Mouse (Mus musculus): Measurements from ENCODE around the gene Cfap65. TPM values are rescaled to one million over a fixed set of nuclear protein-coding genes. Genes with fewer than 3 reads are reported as not detected.

Gene Cfap65
- not detected for total RNA-seq (2022)

GRCm38 (mm10) chr1:74935402-74935801 lies at the start of gene Cfap65:
Cfap65 (minus strand) TSS chr1:74935599.
- no peak for DNase-seq (ENCODE audit: low spot score)

DNA sequence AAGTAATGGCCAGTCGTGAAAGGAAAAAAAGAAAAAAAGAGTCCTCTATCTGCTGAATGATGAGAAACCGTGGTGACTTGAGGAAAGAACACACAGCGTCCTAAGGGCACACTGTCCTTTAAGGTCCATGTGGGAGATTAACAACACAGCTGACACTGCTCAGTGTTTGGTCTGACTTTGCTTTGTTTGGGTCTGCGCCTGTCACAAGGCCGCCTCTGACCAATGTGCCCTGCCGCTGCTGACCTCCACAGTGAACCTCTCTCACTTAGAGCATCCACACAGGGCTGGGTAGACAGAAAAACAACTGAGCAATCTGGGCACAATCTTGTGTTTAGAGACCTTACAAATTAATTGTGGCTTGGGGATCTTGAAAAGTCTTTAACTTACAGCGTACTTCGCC lies 41.6 kb upstream of the Cfap65 start:
- DNase-seq (ENCODE audit: low spot score): no peak

DNA sequence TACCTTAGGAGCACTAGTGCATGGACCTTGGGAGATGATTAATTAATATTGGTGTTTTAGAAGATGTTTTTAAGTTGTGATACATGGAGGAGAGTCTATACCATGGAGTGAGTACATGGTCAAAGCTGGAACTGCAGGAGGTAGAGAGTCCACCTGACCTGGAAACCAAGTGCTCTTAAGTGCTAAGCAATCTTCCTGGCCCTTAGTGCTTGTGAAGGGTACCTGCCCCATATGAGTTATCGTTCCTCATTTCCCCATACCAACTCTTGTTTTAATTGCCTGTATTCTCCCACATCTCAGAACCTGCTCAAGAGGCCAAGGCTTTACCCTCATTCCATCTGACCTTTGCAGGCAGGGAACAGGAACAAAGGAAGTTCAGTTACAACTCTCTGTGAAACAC lies 40.5 kb upstream of the Cfap65 start:
- no peak for DNase-seq (ENCODE audit: low spot score)

DNA sequence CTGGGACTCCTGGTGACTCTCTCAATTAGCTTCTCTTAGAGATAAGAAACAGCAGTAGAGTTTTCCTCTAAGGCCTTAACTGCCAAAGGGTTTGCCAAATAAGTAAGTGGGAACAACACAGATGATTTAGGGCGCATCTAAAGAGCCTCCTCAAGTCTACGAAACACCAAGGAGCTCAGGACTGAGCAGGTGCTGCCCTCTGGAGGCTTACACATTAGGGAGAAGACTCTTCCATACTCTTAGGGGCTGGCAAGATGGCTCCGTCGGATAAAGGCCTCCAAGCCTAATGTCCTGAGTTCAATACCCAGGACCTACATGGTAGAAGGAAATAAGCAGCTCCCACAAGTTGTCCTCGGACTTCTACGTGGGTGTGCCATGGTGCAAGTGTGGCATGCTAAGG lies 38.2 kb upstream of the Cfap65 start:
- DNase-seq (ENCODE audit: low spot score): no peak

- no peak for DNase-seq (ENCODE audit: low spot score)
These were observed 36.1 kb upstream of the Cfap65 start for GRCm38 (mm10) chr1:74971353-74972050.

GRCm38 (mm10) chr1:74967962-74968580 lies 32.7 kb upstream of the Cfap65 start:
- DNase-seq (ENCODE audit: low spot score): no peak

DNA sequence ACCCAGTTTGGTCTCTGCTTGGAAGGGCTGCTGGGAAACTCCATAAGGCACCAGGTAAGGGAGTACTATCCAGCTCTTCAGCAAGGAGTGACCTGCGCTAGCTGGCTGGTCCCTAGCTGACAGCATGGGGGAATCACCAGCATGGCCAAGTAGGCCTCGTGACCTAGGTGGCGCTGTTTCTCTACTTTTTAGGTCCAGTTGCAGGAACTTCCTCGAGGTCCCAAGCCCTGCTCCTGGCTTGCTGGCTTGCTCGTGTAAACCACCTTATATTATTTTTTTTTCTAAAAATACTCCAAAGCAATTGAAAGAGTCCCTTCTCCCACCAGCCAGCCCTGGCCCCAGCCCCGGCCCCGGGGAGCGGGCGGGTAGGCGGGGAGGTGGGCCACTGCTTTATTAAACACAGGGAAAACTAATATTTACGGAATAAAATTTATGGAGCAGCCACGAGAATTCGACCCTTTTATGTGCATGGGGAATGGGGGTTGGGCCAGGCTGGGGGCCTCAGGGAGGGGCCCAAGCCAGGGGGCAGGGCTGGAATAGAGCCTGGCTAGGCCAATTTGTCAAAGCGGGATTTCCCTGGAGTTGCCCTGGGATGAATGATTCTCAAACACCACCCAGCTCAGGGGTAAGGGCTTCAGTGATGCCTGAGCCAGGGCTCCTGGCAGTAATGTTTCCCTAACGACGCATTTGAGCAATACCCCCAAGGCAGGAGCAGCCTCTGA lies 29.3 kb upstream of the Cfap65 start:
- peak; percentile 73 for DNase-seq (ENCODE audit: low spot score)

DNA sequence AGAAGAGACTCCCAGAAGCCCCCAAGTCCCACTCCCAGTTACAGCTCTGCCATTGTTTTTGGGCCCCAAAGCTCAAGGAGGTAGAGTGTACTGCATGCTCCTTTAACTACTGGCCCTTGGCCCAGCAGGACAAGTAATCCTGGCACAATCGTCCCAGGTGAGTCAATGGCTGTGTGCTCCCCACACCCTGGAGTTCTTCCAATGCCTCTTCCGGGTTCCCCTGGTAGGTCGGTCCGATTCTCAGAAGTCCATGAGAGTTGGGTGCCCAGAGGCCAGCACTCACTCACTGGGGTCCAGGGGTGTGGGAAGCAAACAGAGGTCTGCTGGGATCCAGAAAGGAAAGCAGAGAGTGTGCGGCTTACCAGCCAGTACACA lies 27.4 kb upstream of the Cfap65 start:
- DNase-seq (ENCODE audit: low spot score): no peak

GRCm38 (mm10) chr1:74962126-74962852 lies 26.9 kb upstream of the Cfap65 start:
- no peak for DNase-seq (ENCODE audit: low spot score)

- no peak for DNase-seq (ENCODE audit: low spot score)
These were observed 26.3 kb upstream of the Cfap65 start for GRCm38 (mm10) chr1:74961722-74962121.

DNA sequence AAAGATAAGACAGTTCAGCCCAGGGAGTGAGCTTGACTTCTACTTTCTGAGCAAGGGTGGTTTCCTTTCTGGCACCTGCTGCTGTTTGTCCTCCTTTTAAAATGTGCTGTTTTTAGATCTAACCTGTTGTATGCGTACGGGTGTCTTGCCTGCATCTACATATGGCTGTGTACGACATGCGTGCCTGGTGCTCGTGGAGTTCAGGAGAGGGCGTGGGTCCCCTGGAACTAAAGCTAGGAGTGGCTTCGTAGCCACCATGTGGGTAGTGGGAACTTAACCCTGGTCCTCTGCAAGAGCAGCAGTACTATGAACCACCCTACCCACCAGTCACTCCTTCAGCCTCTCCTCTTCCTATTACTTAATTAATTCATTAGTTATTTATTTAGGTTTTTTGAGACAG lies 24.7 kb upstream of the Cfap65 start:
- DNase-seq (ENCODE audit: low spot score): no peak

GRCm38 (mm10) chr1:74951556-74952210 lies 16.3 kb upstream of the Cfap65 start, which contains the start of gene Ihh:
Ihh (minus strand) TSS chr1:74951672.
- DNase-seq (ENCODE audit: low spot score): no peak

DNA sequence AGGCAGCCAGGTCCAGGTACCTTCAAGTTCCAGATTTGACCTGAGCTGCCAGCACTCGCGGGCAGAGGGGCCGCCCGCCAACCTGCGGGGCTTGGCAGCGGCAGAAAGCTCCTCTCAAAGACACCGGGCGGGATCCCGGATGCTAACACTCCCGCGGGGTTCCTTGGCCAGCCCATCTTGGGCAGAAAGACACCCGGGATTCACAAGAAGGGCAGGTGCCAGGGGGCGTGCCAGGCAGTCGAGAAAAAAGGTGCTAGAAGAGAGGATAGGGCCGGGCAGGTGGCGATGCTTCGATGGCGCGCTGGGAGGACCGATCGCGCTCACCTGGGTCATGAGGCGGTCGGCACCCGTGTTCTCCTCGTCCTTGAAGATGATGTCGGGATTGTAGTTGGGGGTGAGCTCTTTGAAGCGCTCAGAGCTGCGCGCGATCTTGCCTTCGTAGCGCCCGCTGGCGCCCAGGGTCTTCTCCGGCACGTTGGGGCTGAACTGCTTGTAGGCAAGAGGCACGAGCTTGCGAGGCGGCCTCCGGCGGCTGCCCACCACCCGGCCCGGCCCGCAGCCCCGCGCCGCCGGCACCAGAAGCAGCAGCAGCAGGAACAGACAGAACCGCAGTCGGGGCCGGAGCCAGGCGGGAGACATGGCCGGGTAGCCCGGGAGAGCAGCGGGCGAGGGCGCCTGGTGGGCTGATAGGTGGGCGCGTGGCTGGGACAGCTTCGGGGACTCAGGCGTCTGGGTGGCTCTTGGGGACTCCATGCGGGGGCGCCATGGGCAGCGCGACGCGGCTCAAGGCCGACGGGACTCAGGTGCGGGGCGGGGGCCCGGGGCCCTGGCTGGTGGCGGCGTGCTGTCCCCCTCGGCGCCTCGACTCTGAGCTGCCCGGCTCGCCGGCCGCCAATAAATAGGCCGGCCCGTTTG lies 15.4 kb upstream of the Cfap65 start:
- no peak for DNase-seq (ENCODE audit: low spot score)

DNA sequence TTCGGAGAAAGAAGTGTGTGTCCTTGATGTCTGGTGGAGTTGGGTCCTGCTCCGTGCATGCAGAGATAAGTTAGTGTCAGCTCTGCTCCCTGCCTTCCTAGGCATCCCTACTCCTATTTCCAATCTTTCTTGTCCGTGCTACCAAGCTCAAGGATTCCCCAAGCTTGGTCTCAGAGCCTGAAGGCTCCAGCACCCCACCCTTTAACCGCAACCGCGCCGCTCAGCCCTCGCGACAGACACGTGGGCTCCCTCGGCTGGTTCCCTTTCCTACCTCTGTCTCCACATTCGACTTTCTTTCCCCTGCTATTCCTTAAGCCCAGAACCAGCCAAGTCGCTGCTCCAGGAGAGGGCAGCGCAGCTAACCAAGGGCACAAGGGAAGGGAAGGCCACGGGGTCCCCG lies 14.7 kb upstream of the Cfap65 start:
- no peak for DNase-seq (ENCODE audit: low spot score)

DNA sequence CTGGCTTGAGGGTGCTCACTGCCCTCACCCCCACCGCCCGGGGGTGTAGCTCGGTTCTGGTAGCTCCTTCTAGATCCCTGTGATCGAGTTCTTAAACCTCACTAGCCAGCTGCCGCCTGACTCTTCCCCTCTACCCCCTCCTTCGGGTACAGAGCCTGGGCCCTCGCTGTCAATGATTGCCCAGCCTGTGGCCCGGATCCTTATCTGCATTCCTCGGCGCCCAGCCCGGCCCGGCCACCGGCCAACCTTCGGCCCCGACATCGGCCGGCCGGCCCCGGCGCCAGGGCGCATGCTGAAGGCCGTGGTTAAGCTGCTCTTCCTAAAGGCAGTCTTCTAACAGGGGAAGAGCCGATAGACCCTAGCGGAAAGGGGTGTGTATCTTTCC lies 14.3 kb upstream of the Cfap65 start:
- DNase-seq (ENCODE audit: low spot score): peak; percentile 22

DNA sequence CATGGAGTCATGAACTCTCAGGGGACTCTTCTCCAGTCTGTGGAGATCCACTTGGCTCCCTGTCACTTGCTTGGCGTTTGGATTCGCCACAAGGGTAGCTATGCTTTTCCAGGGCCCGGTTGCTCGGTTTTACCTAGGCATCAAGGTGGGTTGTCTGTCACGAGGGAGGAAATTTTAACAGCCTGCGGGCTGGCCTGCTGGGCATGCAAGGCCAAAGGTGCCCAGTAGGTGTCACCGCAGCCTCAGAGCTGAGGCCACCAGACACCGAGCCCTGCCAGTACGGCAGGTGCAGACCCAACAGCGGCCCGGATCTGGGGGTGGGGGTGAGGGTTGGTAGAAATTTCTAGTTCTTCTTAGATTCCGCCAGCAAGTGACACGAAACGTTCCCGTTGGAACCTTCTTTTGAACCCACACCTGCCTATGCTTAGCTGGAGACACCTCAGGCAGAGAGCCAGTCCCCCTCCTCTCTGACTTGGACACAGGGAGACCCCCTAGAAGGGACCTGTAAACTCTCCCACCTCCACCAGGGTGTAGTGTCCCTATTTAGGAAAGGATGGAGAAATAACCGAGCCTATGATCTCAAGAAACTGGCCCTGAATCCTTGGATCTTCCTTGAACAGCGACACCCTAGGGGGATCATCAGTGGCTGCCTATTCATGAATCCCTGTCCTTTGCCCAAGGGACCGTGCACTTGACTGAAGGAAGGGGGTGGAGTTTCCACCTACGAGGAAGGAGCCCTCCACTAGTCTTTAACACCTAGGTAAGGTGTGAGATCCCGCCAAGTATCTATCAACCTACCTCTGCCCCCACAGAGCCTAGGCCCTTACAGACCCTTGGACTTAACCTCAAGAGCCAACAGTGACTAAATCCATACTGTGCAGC lies 13.6 kb upstream of the Cfap65 start:
- peak; percentile 45 for DNase-seq (ENCODE audit: low spot score)

DNA sequence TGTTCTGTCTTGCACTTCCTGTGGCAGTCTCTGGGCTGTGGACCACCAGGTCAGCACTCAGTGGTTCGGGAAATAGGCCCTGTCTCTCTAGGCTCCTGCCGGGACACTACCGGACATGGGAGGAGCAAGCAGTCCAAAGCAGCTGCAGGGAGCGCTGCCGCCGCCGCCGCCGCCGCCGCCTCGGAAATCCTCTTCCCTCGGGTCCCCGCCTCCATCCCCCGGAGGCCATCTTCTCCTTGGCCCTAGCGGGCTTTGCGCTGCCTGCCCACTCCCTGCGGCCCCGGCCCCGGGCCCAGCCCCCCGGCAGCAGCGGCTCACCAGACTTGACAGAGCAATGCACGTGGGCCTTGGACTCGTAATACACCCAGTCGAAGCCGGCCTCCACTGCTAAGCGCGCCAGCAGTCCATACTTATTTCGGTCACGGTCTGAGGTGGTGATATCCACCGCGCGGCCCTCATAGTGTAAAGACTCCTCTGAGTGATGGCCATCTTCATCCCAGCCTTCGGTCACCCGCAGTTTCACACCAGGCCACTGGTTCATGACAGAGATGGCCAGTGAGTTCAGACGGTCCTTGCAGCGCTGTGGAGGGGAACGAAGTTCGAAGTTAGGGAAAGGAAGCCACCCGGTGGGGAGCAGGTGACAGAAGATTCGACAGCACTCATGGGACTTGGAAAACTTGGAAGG lies 12.7 kb upstream of the Cfap65 start:
- no peak for DNase-seq (ENCODE audit: low spot score)

DNA sequence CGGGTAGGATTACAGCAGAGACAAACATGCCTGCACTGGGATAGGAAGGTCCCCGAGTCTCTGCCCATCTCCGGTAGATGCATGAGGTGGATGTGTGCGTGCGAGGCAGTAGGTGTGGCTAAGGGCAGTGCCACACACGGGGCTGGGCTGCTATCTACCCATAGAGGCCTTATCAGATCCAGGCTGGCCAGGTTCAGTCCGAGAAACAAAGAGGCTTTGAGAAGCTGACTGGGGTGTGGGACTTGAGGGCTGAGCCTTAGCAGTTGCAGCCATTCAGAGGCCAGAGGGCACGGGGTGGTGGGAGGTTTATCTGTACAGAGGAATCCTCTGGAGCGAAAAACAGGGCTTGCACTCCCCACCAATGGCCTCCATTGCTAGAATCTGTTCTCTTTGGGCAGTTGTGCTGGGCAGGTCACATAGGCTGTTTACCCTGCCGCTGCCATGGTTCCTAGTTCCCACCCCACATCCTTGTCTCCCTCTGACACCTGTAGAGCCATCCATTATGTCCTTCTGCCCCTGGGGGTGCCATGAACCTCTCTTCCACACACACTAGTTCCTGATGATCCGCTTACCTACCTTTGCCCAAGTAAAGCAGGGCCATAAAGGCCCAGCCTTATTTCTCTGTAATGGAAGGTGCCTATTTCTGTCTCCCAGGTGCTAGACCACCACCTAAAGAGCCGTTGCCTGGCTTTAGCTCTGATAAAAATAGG lies 6.4 kb upstream of the Cfap65 start:
- no peak for DNase-seq (ENCODE audit: low spot score)

All from heart, adult 8-10 months (tissue).